Mouse (Mus musculus): ENCODE results near the gene Fam13c. TPM values are rescaled to one million over a fixed set of nuclear protein-coding genes. Genes with fewer than 3 reads are reported as not detected.

Fam13c gene
- total and polyA plus RNA-seq, 2 experiments, result 0.02 to 0.09 TPM

DNA sequence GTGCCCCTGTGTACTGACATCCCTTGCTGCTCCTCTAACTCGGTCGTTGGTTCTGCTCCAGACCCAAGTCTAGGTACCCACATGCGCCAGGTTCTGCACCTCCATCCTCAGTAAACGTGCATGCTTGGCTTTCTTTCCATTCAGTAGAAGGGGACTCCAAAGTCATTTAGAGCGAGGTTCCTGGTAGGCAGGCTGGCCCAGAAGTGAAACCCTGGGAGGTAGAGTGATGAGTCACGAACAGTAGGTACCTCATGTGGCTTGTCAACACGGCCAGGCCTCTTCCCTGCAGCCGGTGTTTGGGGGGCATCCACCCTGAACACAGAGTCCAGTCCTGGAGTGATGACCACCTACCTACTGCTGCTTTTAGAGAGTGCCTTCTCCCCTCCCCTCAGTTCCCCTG, 76.4 kb downstream of the Fam13c start:
- no peak for TF ChIP-seq CTCF (IDR thresholded peaks at IDR 0.05; ENCODE audit: low read depth, low read length)
- TF ChIP-seq POLR2A (IDR thresholded peaks at IDR 0.05; ENCODE audit: extremely low read depth, insufficient read depth, low read length), result no peak
- WGBS, result 82% methylated on average over 8 of the region's 8 CpGs
- H3K4me3 ChIP-seq (ENCODE audit: insufficient read depth, low read depth, low read length), result no peak overlapping the region

DNA sequence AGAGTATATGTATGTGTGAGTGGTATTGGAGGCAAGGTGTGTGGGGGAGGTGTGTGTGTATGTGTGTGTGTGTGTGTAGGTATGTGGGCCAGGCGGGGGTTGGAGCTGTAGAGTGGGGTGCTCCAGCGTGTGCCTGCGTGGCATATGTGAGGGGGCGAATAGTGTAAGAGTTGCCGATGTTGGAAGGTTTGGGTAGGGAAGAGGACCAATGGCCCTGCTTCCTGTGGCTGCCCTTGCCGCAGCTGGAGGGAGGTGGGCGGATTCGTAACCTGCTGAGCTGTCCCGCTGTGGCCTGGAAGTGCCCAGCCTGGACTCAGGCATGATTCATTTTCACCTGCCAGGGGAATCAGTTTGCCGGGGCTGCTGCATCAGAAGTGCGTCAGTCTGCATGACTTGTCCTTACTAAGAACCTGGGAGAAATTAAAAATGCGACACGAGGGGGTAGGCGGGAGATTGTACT, 79.4 kb downstream of the Fam13c start:
- peaks cover 4% of the 10 kb centered on the region; the same call in 1 of the 2 replicates for H3K27me3 ChIP-seq (ENCODE audit: control insufficient read depth, insufficient read depth, low read length)
- WGBS, result 22% methylated on average over 14 of the region's 14 CpGs
- no peak overlapping the region for H3K9ac ChIP-seq (ENCODE audit: low read depth, low read length)
- no peak overlapping the region for H3K4me3 ChIP-seq (ENCODE audit: insufficient read depth, low read depth, low read length)
- TF ChIP-seq CTCF (IDR thresholded peaks at IDR 0.05; ENCODE audit: low read depth, low read length) (no peak), POLR2A (IDR thresholded peaks at IDR 0.05; ENCODE audit: extremely low read depth, insufficient read depth, low read length) (no peak)
- H3K79me2 ChIP-seq (ENCODE audit: control insufficient read depth, insufficient read depth, low read length), result no peaks in the 10 kb centered on the region
- H3K27ac ChIP-seq (replicated peaks; ENCODE audit: insufficient read depth, low read depth, low read length), result no peak overlapping the region
- DNase-seq (ENCODE audit: extremely low read depth, low read depth, low spot score), result no peak
- no peaks in the 10 kb centered on the region for H3K36me3 ChIP-seq (ENCODE audit: control insufficient read depth, insufficient read depth, low read length)
- H3K4me1 ChIP-seq (ENCODE audit: control insufficient read depth, insufficient read depth, low read length), result no peaks in the 10 kb centered on the region

More for the DNA sequence above, 76.4 kb downstream of the Fam13c start:
- no peaks in the 10 kb centered on the region for H3K36me3 ChIP-seq (ENCODE audit: control insufficient read depth, insufficient read depth, low read length)
- H3K27ac ChIP-seq (replicated peaks; ENCODE audit: insufficient read depth, low read depth, low read length), result no peak overlapping the region
- peaks cover 4% of the 10 kb centered on the region; the same call in 1 of the 2 replicates for H3K27me3 ChIP-seq (ENCODE audit: control insufficient read depth, insufficient read depth, low read length)
- no peaks in the 10 kb centered on the region for H3K4me1 ChIP-seq (ENCODE audit: control insufficient read depth, insufficient read depth, low read length)
- H3K9ac ChIP-seq (ENCODE audit: low read depth, low read length), result no peak overlapping the region
- H3K79me2 ChIP-seq (ENCODE audit: control insufficient read depth, insufficient read depth, low read length), result no peaks in the 10 kb centered on the region
- no peak for DNase-seq (ENCODE audit: extremely low read depth, low read depth, low spot score)

DNA sequence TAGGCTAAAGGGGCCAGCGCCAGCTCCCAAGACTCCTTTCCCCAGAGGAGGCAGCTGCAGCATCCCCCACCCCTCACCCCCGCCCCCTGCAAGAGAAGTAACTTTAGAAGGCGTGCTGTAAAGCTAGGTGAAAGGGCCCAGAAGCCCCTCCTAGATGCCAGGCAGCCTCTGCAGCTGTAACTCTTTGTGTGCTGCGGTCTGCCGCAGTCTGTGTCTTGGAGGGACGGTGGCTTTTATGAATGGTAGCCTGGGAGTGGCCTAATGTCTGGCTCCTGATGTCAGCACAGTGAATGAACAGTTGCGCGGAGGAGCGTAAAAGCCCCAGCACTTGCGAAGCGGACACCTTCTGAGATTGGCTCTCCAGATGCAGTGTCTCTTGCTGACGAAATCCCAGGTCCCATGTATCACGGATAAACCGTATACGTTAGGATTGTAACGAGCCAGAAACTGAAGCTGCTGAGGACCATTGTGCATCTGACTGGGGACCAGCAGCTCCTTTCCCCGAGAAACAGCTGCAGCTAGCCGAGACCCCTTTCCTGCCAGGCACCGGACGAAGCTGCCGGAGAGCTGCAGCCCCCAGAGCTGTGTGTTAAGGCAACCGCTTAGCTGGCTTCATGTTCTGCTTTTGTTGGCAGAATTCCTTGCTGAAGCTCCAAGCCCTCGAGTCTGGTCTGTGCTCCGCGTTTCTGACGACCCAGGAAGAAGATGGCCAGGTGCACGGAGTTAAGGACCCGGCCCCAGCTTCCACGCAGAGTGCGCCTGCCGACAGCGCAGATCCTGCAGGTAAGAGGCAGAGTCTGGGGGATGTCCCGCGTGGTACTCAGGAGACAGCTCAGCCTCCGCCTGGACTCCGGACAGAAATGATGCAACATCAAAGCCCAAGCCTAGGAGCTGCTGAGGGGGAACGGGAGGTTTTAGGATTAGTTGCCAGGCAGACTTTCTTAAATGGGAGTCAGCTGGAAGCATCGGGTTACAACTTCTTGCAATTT, 80.2 kb downstream of the Fam13c start:
- TF ChIP-seq CTCF (IDR thresholded peaks at IDR 0.05; ENCODE audit: low read depth, low read length) (no peak), POLR2A (IDR thresholded peaks at IDR 0.05; ENCODE audit: extremely low read depth, insufficient read depth, low read length) (no peak)
- 2% methylated on average over 38 of the region's 38 CpGs for WGBS
- Histone ChIP-seq H3K4me1 (ENCODE audit: control insufficient read depth, insufficient read depth, low read length) (no peaks in the 10 kb centered on the region), H3K27me3 (ENCODE audit: control insufficient read depth, insufficient read depth, low read length) (peaks cover 4% of the 10 kb centered on the region; the same call in 1 of the 2 replicates), H3K79me2 (ENCODE audit: control insufficient read depth, insufficient read depth, low read length) (no peaks in the 10 kb centered on the region), H3K36me3 (ENCODE audit: control insufficient read depth, insufficient read depth, low read length) (no peaks in the 10 kb centered on the region), H3K9ac (ENCODE audit: low read depth, low read length) (no peak overlapping the region), H3K27ac (replicated peaks; ENCODE audit: insufficient read depth, low read depth, low read length) (no peak overlapping the region), H3K4me3 (ENCODE audit: insufficient read depth, low read depth, low read length) (no peak overlapping the region)
- no peak for DNase-seq (ENCODE audit: extremely low read depth, low read depth, low spot score)

DNA sequence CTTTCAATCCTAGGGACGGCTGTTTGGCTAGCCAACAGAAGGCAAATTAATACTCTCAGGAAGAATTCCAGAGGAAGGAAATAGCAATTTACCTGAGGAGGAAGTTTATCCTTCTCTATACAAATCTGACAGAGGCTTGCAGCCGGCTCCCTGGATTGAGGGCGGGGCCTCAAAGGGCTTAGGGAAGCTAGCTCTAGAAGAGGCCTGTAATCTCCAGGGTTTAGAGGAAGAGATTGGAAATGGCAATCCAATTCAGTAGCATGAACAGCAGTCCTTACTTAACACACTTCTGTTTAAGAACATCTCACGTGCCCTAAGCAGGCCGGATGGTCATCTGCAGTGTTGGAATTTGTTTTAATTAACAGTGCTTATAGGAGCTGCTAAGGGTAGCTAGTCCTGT, 81.1 kb downstream of the Fam13c start:
- Histone ChIP-seq H3K9ac (ENCODE audit: low read depth, low read length) (no peak overlapping the region), H3K27ac (replicated peaks; ENCODE audit: insufficient read depth, low read depth, low read length) (no peak overlapping the region), H3K4me3 (ENCODE audit: insufficient read depth, low read depth, low read length) (no peak overlapping the region), H3K4me1 (ENCODE audit: control insufficient read depth, insufficient read depth, low read length) (no peaks in the 10 kb centered on the region), H3K79me2 (ENCODE audit: control insufficient read depth, insufficient read depth, low read length) (no peaks in the 10 kb centered on the region), H3K27me3 (ENCODE audit: control insufficient read depth, insufficient read depth, low read length) (peaks cover 4% of the 10 kb centered on the region; the same call in 1 of the 2 replicates), H3K36me3 (ENCODE audit: control insufficient read depth, insufficient read depth, low read length) (no peaks in the 10 kb centered on the region)
- TF ChIP-seq CTCF (IDR thresholded peaks at IDR 0.05; ENCODE audit: low read depth, low read length), result no peak
- DNase-seq (ENCODE audit: extremely low read depth, low read depth, low spot score), result no peak
- 43% methylated on average over 5 of the region's 5 CpGs for whole genome bisulfite sequencing

DNA sequence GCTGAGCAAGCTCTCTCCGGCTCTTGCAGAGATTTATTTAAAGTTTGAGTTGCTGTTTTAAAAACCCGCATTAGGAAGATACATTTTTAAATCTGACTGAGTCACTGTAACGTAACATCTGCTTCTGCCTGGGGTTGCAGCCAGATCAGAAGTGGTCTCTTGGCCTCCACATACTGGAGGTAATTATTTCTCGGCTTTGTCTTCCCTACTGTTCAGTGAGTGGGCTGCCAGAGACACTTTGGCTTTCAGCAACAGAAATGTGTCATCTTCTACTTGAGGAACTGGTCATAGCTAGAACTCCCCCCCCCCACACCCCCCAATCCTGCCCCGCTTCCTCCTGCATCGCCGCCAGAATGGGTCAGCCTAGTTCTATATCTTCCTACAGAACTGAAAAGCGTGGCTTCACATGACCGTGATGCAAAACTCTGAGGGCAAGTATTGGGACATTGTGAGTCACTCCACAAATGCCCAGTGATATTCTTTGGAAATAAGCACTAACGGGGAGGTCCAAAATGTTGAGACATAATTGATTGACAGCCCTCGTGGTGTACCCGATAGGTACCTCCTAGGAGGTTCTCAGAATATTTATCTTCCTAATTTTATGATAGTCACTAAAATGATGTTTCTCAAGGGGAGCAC, 90.0 kb downstream of the Fam13c start:
- DNase-seq (ENCODE audit: extremely low read depth, low read depth, low spot score), result no peak
- TF ChIP-seq CTCF (IDR thresholded peaks at IDR 0.05; ENCODE audit: low read depth, low read length) (no peak), POLR2A (IDR thresholded peaks at IDR 0.05; ENCODE audit: extremely low read depth, insufficient read depth, low read length) (no peak)
- 88% methylated on average over 12 of the region's 12 CpGs for WGBS

More for the DNA sequence above, 90.0 kb downstream of the Fam13c start:
- Histone ChIP-seq H3K27ac (replicated peaks; ENCODE audit: insufficient read depth, low read depth, low read length) (no peak overlapping the region), H3K36me3 (ENCODE audit: control insufficient read depth, insufficient read depth, low read length) (no peaks in the 10 kb centered on the region), H3K79me2 (ENCODE audit: control insufficient read depth, insufficient read depth, low read length) (no peaks in the 10 kb centered on the region), H3K4me3 (ENCODE audit: insufficient read depth, low read depth, low read length) (no peak overlapping the region), H3K27me3 (ENCODE audit: control insufficient read depth, insufficient read depth, low read length) (no peaks in the 10 kb centered on the region), H3K4me1 (ENCODE audit: control insufficient read depth, insufficient read depth, low read length) (no peaks in the 10 kb centered on the region), H3K9ac (ENCODE audit: low read depth, low read length) (no peak overlapping the region)

Measured in liver, adult 2 months (tissue).